Mouse (Mus musculus) ES-Bruce4 (cell line): Measurements from ENCODE around the gene Rdh14.

Experiments used
- CTCF ChIP-seq: IDR thresholded peaks from one replicate; pipeline ENCODE4 v1.8.1; 2011; ENCODE audit warnings: low read depth, low read length
- POLR2A ChIP-seq: IDR thresholded peaks from one replicate; pipeline ENCODE4 v1.8.1; 2011; ENCODE audit warnings: low read length; ENCODE audit not compliant: insufficient read depth

DNA sequence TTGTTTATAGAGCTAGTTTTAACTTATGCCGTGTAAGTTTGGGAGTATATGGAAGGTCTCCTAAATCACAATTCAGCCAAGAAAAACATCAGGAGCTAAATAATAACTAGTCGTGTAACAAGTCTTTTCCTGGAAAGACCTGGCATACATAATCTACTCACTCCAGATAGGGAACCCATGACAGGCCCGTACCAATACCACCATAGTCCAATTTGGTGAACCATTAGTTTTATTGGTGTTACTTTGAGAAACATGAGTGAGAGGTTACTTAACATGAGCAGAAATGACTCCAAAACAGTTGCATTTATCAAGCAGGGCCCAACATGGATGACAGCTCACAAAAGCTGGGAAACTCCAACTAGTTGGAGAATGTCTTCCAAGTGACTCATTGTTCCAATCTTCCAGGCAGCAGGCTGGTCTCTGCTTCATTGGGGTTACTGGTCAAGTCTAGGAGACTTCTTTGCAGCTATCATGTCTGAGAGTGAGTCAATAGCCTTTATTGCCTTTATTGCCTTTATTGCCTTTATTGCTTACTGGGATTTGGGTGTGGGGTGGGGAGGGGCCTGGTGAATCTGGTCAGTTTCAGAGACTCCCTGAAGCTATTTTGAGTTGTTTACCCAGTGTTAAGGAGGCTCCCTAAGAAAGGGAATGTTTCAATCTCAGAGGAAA, 20.1 kb downstream of the Rdh14 start:
- TF ChIP-seq POLR2A = no peak
- TF ChIP-seq CTCF = no peak
